Mouse (Mus musculus) frontal cortex, postnatal 25 days (tissue): ENCODE data around the gene 1110051M20Rik.
A peak's percentile ranks its signal among the peaks of the same experiment; 100 is the strongest.
"Not testable (repeated sequence)": the region's sequence is repeated elsewhere in the genome, so short reads cannot be mapped to it uniquely, and the experiment has no call there.

Experiments used
- DNase-seq, 2 experiments: peaks; one replicate each; pipeline ENCODE4 v3.0.0; 2022; ENCODE audit warnings: low spot score in 2 of 2

The 1110051M20Rik gene

GRCm38 (mm10) chr2:91444286-91444892 is at the start of gene 1110051M20Rik:
Gene 1110051M20Rik (minus strand): TSS chr2:91444704.
- DNase-seq = peak; percentile 82 to 88

DNA sequence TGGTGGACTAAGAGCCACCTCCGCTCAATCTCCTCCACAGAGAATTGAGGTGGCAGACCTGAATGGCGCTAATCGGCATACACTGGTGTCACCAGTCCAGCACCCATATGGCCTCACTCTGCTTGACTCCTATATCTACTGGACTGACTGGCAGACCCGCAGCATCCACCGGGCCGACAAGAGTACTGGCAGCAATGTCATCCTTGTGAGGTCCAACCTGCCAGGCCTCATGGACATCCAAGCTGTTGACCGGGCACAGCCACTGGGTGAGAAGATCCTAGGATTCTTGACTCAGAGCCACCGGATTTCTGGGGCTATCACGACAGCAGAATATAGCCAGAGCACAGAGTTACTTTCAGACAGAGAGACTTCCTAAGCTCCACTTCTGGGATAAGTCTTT is 49.5 kb upstream of the 1110051M20Rik start:
- no peak for DNase-seq

- no peak for DNase-seq
Observed at GRCm38 (mm10) chr2:91492071-91492635, 47.6 kb upstream of the 1110051M20Rik start.

DNA sequence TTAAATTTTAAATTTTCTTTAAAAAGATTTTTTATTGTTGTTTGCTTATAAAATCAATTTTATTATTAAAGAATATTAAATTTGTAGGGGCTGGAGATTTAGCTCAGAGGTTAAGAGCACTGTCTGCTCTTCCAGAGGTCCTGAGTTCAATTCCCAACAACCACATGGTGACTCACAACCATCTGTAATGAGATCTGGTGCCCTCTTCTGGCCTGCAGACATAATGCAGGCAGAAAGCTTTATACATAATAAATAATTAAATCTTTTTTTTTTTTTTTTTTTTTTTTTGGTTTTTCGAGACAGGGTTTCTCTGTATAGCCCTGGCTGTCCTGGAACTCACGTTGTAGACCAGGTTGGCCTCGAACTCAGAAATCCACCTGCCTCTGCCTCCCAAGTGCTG is 42.8 kb upstream of the 1110051M20Rik start:
- DNase-seq = not testable (repeated sequence)

- DNase-seq = no peak
Observed at GRCm38 (mm10) chr2:91485256-91485655, 40.8 kb upstream of the 1110051M20Rik start.

GRCm38 (mm10) chr2:91484698-91485097 is 40.2 kb upstream of the 1110051M20Rik start:
- no peak for DNase-seq

DNA sequence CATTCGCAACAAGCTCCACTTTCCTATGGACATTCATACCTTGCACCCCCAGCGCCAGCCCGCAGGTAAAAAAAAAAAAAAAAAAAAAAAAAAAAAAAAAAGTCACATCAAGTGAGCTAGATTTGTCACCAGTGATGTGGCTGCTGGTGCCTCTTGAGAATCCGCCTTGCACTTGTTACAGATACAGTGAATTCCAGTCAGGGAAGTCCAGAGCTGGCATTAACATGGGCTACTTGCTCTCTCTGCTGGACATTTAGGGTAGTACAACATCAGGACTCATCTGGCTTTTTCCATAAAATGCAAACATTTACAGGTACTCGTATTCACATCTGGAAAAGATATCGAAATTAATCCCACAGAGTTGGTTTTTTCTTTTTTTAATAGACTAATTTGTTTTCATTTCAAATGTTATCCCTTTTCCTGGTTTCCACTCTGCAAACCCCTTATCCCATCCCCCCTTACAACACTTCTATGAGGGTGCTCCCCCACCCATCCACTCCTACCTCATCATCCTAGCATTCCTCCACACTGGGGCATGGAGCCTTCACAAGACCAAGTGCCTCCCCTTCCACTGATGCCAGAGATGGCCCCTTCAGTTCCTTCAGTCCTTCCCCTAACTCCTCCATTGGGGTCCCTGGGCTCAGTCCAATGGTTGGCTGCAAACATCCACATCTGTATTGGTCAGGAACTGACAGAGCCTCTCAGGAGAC is 36.5 kb upstream of the 1110051M20Rik start:
- peak in 1 of 2 experiments; percentile 46 for DNase-seq

DNA sequence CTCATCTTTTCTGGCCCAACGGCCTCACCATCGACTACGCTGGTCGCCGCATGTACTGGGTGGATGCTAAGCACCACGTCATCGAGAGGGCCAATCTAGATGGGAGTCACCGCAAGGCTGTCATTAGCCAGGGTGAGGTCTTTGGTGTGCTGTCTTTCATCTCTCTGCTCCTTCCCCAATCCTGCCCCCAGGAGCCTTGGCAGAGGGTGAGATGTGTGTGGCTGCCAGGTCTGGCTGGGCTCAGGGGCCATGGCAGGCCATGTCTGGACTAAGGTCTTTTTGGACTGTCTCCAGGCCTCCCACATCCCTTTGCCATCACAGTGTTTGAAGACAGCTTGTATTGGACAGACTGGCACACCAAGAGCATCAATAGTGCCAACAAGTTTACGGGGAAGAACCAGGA is 35.9 kb upstream of the 1110051M20Rik start:
- no peak for DNase-seq

DNA sequence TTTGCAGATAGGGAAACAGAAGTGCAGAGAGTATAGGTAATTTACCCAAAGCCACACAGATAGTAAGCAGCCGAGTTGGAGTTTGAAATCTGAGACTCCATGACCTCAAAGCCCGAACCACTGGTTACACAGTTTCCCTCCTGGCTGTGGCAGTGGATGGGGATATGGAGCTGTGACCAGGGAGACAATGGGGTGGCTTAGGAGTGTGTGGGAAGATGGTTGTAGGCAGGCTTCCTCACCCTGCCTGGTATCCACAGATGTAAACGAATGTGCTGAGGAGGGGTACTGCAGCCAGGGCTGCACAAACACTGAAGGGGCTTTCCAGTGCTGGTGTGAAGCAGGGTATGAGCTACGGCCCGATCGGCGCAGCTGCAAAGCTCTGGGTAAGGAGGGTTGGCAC is 32.3 kb upstream of the 1110051M20Rik start:
- DNase-seq = no peak

DNA sequence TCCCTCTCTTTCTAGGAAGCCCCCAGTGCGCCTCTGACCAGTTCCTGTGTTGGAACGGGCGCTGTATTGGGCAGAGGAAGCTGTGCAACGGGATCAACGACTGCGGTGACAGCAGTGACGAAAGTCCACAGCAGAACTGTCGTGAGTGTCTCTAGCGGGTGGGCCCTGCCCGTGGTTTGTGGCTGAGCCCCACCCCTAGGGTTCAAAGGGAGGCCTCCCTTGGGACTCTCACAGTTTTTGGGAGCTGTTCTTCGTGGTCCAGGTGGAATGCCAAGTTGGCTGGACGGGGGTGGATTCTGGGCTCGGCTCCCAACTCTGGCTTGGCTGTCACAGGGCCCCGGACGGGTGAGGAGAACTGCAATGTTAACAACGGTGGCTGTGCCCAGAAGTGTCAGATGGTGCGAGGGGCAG is 31.8 kb upstream of the 1110051M20Rik start:
- DNase-seq = no peak

- DNase-seq = no peak
Observed at GRCm38 (mm10) chr2:91475791-91476190, 31.3 kb upstream of the 1110051M20Rik start.

GRCm38 (mm10) chr2:91474358-91474757 is 29.9 kb upstream of the 1110051M20Rik start:
- DNase-seq = no peak

DNA sequence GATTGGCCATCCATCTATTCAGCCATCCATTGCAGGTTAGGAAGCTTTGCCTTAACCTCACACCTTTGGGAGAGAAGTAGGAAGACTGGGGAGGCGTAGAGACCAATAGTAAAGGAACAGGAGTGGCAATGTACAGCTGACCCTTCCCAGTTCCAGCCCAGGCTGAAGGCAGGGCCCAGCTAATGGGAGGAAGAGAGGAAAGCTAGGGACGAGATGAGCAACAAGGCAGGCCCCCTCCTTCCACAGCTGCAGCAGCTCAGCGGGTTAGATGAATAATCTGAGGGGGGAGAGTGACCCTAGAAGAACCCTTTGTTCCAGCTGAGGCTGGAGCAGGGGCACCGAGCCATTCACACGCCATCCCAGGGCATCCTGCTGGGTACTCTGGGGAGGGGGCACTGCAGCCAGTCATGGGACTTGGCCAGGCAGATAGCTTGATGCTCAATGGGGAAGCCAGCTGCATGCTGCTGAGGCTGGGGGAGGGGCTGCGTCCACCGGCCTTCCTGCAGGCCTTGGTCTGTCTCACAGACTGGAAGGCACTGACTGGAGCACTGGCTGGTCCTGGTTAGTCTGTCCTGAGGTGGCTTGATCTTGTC is 25.6 kb upstream of the 1110051M20Rik start:
- DNase-seq = no peak

GRCm38 (mm10) chr2:91467613-91468012 is 23.1 kb upstream of the 1110051M20Rik start:
- DNase-seq = no peak

DNA sequence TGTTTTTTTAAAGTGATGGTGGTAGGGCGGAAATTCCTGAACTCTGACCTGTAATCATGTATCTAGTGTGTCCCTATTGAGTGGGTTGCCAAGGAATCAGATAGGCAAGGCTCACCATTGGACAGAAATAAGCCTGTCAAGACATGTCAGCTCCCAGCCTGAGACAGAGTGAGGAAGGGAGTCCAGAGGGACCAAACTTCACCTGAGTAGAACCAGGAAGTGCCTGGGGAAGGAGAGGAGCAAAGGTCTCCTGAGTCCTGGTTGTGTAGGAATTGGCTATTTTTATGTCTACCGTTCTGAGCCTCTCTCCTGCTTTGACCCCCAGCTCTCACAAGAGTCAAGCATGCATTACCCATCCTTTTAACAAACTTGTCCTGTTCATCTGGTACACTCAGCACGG is 21.4 kb upstream of the 1110051M20Rik start:
- DNase-seq = no peak

GRCm38 (mm10) chr2:91462681-91463080 is 18.2 kb upstream of the 1110051M20Rik start:
- no peak for DNase-seq

- no peak for DNase-seq
Observed at GRCm38 (mm10) chr2:91462196-91462595, 17.7 kb upstream of the 1110051M20Rik start.

- DNase-seq = no peak
Observed at GRCm38 (mm10) chr2:91461341-91461740, 16.8 kb upstream of the 1110051M20Rik start.

DNA sequence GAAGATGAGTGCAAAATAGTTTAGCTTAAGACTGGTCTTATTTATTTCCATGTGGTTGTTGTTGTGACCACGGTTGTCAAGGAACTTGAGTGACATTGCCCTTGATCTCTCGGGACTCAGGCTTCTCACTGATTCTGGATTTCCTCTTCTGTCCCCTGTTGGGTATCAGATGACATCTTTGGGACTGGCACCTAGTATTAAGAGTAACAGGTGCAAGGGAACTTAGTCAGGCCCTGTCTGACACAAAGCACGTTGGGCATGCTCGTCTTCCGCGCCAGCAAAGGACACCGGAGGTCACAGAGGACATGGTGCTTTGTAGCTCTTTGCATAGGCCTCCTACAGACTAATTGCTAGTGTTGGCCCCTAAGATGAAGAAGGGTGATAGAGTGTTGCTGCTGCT is 16.3 kb upstream of the 1110051M20Rik start:
- DNase-seq = no peak

DNA sequence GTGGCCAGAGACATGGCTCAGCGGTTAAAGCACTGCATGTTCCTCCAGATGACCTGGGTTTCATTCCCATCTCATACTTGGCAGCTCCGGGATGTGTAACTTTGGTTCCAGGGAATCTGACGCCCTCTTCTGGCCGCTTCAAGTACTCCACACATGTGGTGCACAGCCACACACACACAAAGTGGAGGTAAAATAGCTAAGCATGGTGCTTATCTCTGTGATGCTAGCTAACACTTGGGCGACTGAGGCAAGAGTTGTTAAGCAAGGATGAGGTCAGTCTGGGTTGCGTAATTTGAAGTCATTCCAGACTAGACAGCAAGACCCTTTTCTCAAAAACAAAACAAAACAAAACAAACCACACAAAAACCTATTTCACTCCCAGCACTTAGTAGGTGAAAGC is 15.6 kb upstream of the 1110051M20Rik start:
- no peak for DNase-seq

GRCm38 (mm10) chr2:91458673-91459391 is 14.3 kb upstream of the 1110051M20Rik start:
- no peak for DNase-seq

DNA sequence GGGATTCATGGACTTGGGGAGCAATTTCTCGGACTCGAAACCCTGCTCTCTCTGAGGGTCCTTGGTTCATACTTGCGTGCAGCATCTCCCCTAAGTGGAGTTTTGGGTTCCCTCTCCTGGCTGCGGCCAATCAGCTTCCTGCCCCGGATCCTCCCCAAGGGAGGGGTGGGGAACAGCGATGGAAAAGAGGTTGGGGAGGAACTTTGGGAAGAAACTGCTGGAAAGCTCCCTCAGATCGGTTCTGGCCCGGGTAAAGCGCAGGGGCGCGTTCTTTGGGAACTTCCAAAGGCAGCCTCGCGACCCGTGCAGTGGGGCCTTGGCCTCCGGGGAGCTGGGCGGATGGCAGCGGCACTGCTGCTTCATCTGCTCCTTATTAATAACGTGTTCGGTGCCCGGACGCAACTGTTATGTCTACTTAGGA is 13.8 kb upstream of the 1110051M20Rik start:
- DNase-seq = no peak
